Mouse (Mus musculus) heart, postnatal 10 days (tissue): ENCODE results near the gene Prtg. TPM values are rescaled to one million over a fixed set of nuclear protein-coding genes. Genes with fewer than 3 reads are reported as not detected.

ENCODE experiments used
- DNase-seq, 2 experiments: peaks; one replicate each; pipeline ENCODE4 v3.0.0; 2021
- intact Hi-C: fragments of 180-260 bp; cut with DNase I; formaldehyde crosslinking; loops from one replicate; pipeline ENCODE4 v1.15.1; 2025
- total RNA-seq, 2 experiments: library from RNA; stranded (reverse); gene quantifications; 2 replicates each; pipeline ENCODE4 v1.2.3; 2021

Gene Prtg
- total RNA-seq, 2 experiments from 2014 or later = 0.22 TPM

DNA sequence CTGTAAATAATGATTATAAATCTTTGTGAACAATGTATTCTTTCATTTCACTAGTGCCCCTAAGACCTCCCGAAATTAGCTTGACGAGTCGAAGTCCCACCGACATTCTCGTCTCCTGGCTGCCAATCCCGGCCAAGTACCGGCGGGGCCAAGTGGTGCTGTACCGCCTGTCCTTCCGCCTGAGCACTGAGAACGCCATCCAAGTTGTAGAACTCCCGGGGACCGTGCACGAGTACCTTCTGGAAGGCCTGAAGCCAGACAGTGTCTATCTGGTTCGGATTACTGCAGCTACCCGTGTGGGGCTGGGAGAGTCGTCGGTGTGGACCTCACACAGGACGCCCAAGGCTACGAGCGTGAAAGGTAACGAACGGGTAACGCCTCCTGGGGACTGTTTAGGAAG lies 50.0 kb downstream of the Prtg start:
- no peak for DNase-seq
- intact Hi-C loops = no loop called here

DNA sequence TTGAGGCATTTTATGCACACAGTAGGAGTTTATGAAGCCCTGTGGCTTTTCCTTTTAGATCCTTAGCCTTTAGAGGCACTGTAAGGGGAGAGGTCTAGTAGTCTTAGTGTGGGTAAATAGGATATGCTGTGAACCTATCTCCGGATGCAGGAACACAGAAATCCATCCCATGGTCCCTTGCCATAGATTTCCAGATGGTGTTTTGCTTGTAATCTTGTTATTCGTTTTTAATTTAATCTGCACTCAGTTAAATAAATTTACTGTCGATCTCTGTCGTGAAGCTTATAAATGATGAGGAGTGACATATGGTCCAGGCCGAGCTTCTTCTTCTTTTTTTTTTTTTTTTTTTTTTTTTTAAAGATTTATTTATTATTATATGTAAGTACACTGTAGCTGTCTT lies 54.1 kb downstream of the Prtg start:
- intact Hi-C loops = no loop called here

DNA sequence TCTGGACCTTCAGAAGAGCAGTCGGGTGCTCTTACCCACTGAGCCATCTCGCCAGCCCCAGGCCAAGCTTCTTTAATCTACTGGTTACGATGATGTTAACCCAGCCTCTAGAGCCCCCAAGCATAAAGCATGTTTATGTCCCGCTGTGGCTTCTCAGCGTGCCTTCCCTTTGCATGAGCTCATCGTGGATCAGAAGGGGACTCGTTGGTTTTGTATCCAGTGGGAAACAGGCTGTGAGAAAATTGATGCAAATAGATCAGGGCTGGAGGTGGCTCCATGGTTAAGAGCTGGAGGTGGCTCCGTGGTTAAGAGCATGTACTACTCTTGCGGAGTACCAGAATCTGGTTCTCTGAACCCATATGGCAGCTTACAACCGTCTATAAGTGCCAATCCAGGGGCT lies 54.6 kb downstream of the Prtg start:
- intact Hi-C loops = no loop called here
- DNase-seq = no peak

More for the DNA sequence above, 54.1 kb downstream of the Prtg start:
- DNase-seq = no peak

DNA sequence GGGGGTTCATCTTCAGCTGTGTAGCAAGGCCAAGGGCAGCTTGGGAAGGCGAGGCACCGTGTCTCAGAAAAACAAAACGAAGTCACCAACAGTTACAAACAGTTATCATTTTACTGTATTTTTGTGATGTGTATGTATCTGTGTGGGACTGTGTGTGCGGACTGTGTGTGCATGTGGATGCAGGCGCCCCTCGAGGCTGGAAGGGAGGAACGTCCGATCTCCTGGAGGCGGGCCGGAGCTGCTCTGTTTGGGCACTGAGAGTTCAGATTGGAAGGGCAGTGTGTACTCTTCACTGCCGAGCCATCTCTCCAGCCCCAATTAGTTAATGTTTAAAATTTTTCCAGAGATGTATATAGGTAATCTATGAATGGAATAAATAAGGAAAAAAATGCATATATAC lies 55.5 kb downstream of the Prtg start:
- no peak for DNase-seq
- intact Hi-C loops = no loop called here

DNA sequence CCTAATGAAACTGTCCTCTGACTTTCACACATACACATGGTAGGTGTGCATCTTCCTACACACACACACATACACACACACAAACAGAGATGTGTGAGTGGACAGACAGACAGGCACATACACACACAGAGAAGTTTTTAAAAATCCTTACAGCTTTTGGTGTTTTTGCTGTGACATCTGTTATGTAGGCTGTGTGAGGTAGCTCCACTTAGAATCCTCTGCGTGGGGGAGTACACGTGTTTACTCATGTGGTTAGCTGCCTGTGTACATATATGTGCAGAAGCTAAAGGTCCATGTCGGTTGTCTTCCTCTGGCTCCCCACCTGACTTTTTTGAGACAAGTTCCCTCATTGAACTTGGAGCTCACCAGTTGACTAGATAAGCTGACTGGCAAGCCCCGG lies 56.3 kb downstream of the Prtg start:
- DNase-seq = no peak
- intact Hi-C loops = no loop called here

DNA sequence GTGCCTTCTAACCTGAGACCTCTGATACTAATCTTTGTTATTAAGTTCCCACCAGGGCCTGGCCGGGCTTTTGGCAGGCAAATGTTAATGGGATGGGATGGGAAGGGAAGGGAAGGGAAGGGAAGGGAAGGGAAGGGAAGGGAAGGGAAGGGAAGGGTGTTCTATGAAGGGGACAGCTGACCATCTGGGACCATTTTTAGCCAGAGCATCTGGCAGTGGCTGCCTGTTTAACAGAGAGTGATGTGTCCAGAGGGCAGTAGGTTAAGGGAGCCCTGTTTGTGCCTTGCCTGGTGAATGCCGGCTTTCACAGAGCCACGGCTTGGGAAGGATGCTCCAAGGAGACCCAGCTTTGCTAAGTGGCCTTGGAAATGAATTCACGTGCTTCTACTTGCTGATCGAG lies 57.1 kb downstream of the Prtg start:
- no peak for DNase-seq
- intact Hi-C loops = no loop called here

DNA sequence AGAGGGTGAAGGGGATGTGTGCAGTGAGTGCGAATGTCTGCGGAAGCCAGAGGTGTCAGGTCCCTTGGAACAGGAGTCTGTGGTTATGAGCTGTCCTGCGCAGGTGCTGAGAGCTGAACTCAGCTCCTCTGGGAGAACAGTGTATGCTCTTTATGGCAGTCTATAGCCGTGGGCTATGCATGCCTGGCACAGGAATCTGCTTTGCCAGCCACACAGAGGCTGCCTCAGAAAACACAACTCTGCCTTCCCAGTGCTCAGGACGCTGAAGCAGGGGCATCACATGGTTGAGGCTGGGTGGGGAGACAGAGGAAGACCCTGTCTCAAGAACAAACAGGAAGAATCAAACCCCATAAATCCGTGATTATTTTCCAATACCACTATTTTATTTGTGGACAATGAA lies 60.8 kb downstream of the Prtg start:
- DNase-seq = no peak
- intact Hi-C loops = no loop called here

DNA sequence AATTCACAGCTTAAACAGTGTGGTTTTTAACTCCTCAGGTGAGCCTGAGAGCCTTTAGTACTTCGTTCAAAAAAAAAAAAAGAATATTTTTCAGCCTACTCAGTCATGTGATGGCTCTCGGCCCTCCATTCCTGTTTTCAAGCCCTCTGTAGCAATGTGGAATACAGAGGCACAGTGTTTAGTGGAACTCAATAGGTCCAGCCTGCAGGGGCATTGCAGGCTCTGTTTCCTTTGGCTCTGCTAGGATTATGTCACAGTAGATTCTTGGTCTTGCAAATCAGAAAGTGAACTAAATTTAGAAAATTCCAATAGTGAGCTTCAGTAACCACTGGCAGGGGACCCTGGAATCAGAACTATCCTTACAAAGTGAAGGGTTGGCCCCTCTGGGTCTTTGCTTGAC lies 62.1 kb downstream of the Prtg start:
- DNase-seq = peak in 1 of 2 experiments; percentile 21
- intact Hi-C loops = no loop called here

DNA sequence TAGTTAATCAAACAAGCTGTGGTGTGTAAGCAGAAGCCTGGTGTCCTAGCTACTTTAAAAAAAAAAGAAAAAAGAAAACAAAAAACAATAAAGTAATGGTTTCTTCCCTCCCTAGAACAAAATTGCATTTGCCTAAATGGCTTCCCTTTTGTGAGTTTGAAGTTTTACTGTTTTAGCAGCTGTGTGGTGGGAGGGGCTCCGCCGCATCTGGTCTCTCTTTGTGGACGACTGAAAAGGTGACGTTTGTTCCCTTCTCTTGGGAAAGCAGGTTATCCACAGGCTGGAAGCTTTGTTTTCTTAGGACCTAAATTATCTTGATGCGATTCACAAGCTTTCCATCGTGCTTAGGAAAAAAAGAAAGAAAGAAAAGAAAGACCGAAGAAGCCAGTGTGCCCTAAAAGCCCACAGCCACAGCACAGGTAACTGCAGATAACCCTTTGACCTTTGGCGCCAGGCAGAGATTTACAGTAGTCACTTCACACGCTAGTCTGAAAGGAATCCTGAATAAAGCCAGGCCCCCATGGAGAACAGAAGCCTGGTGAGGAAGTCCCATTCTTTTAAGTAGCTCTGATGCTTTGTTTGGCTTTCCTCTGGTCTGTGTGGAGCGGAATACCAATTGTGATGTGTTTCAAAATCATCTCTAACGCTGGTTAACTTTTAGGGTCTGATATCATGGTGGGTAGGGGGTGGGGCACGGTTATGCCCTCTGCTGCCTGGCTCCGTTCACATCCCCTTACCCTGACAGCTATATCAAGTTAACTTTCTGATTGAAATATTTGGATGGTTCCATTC lies 65.0 kb downstream of the Prtg start:
- intact Hi-C loops = no loop called here
- peak in 1 of 2 experiments; percentile 25 for DNase-seq

DNA sequence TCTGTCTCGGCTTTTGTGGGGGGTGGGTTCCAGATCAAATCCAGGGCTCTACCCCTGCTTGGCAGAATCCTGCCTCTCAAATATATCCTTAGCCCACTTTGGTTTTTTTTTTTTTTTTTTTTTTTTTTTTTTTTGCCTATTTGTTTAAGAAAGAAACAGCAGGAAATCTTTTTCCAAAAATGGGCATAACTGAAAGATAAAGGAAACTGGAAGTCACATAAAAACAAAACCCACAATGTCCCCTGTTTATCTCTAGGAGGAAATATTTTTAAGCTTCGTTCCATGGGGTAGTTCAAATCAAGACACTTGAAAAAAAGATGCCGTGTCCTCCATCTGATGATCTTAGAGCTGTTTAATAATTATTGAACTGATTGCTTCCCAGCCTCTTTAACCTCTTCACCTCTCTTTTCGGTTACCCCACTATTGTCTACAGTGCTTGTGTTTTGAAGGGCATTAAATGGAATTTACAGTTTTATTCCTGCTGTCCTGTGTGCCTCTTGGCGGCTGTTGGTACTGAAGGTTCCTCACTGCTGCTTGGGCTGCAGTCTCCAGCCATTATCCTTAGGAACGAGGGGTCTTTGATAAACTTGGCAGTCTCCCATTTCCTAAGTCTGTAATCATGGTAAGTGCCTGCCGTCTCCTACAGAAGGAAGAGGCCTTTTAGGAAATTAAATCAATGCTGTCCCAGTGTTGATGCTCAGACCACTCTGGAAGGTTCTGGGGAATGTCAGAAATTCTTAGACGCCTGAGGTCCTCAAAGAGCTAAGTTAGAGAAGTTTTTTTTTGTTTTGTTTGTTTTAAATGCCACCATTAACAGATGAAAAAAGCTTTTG lies 65.8 kb downstream of the Prtg start:
- intact Hi-C loops = no loop called here
- no peak for DNase-seq

DNA sequence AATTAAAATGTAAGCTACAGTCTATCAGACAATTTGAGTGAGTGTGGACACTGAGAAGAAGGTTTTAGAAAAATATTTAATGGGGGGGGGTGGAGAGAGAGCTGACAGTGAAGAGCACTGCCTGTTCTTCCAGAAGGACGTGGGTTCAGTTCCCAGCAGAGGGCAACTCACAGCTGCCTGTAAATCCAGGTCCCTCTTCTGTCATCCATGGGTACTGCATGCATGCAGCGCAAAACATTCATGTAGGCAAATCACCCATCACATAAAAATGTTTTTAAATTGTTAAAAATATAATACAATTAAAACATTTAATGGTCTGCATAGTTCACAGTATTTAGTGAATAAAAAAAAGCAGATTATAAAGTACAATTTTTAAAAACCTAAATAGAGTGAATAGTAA lies 69.2 kb downstream of the Prtg start:
- no peak for DNase-seq
- intact Hi-C loops = no loop called here

DNA sequence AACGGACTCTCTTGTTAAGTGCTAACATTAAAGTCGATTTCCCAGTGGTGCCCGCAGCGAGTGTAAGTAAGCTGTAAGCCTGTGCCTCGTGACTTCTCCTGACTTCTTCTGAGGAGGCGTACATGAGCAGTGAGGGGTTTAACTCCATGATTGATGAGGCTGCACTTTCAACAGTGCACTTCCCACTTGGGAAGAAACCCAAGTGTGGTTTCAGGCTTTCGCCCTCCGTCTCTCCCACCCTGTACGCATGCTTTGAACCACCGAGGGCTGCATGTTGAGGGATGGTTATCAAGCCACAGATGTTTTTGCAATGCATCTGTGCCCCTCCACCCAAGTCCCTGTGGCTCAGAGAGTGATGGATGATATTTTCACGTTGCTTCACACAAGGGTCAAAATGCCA lies 71.2 kb downstream of the Prtg start:
- intact Hi-C loops = no loop called here
- DNase-seq = no peak

DNA sequence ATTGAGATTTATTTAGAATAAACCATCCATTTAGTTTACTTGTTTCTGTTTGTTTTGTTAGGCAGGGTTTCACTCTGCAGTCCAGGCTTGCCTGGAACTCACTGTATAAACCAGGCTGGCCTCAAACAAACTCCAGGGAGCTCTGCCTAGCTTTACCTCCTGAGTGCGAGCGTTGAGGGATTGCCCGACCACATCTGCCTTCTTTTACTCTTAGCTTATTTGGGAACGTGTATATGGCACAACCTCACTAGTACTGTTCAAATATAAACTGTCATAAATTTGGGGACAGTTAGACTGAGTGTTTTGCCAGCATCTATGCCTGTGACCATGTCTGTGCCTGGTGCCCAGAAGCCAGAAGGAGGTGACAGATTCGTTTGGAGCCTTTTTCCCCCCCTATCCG lies 72.0 kb downstream of the Prtg start:
- no peak for DNase-seq
- intact Hi-C loops = no loop called here

DNA sequence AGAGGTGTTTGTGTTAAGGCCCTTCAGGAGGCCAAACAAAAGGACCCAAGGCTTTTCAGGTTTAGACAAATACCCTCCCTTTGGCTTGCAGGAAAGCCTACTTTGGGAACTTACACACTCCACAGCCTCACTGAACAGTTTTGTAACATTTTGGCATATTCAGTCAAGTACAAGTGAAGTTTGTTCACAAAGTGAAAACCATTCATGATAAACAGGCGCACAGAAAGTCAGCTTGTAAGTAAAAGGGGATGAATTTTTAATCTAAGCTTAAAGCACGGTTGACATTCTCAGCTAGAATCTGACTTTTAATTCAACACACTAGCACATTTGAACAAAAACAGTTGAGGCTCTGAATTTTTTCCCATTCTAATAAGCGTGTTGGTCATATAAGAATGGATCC lies 72.9 kb downstream of the Prtg start:
- DNase-seq = no peak
- intact Hi-C loops = no loop called here

DNA sequence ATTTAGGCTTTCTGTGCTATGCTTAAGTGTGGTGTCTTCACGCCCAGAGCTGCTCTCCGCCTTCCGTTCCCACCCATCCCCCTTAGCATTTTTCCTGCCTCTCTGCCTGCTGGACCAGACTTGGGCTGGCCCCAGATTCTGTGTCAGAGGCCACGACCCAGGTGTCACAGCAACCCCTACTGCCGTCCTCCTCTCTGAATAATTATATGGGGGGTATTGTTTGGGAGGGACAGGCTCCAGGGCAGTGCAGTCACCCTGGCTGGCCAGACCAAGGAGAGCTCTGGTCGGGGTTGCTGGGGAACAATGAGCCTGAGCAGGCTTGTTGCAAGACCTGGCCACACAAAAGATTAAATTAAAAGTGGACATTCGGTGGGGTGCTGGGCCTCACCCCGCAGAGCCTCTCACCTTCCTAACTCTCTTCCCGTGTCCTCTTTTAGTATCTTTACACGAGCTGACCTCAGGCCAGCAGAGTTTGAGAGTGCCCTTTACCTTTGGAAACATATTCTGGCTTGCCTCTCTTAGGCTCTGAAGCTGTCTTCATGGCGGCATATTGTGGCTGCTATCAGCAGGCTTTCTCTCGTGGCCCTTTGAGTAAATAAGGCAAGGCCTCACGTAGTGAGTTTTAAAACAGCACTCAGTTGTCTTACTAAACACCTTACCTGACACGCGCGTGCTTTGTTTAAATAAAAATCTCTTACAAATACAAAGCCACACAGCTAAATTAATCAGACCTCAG lies 73.7 kb downstream of the Prtg start:
- peak in 1 of 2 experiments; percentile 38 for DNase-seq

DNA sequence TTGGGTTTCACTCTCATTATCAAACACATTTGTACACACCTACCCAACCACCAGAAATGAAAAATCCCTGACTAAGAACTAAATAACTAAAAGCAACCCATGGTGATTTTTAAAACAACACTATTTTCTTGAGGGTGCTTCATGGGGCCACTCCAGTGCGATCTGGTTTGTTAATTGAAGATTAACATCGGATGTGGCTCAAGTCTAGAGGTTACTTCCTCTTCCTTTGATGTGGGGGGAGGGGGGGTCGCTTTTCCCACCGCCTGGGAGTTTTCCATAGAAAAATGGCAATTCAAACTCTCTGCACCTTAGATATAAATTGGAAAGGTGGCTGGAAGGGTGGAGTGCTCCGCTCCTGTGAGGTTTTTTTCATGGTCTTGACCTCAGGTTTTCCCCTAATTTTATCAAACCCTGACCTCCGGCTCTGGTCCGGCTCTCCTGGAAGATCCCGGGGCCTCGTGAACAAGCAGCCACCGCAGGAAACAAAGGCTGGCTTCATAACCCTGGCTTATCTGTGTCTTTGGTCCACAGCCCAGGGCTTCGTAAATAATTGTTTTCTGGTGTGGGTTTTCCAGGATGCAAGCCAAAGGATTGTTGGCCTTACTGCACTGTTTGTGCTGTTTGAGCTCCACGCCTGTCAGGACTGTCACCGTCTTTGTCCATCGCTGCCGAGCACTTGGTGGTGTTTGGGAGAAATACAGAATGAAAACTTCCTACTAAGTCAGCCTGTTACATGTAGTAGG lies 74.5 kb downstream of the Prtg start:
- intact Hi-C loops = no loop called here

More for the DNA sequence above, 73.7 kb downstream of the Prtg start:
- intact Hi-C loops = no loop called here

DNA sequence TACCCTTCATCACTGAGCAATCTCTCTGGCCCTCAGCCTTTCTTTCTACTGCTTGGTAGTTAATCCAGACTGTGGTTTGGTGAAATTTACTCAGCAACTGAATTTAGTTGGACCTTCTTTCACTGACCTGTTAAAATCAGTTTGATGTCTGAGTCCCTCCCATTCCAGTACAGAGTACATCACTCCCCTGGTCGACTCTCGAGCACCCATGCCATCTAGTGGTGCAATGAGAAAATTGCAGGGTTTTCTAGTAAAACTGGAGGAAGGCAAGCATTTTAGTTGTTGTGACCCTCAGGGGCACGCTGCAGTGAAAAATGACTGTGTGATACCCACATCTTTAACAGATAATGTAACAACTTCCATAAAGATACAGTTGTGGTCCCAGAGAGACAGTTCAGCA lies 77.3 kb downstream of the Prtg start:
- intact Hi-C loops = loop anchor here (1.0 to 2.0 kb wide), 2 partner anchors 77 to 118 kb away; partner anchors contain the start of gene Prtg
- peak; percentile 61 to 77 for DNase-seq

More for the DNA sequence above, 74.5 kb downstream of the Prtg start:
- DNase-seq = peak; percentile 78

DNA sequence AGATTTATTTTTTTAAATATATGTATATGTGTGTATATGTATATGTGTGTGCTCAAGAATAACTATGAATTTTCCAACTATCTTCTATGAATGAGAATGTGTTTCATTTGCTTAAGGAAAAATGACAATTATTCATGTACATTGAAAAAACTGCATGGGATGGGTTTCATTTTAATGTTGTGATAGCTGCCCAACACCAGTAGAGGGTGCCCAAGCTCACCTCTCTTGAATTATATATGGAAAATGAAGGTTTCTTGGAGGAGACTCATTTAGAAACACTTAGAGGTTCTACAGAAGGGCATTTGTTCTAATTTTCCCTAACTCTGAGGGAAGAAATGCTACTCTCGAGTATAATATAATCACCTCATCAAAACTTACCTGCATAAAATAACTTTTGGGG lies 83.1 kb downstream of the Prtg start:
- intact Hi-C loops = loop anchor here (5.0 kb wide), 1 partner anchor 68 kb away; the partner anchor contains the start of genes Dyx1c1 and Gm44503
- peak in 1 of 2 experiments; percentile 19 for DNase-seq

DNA sequence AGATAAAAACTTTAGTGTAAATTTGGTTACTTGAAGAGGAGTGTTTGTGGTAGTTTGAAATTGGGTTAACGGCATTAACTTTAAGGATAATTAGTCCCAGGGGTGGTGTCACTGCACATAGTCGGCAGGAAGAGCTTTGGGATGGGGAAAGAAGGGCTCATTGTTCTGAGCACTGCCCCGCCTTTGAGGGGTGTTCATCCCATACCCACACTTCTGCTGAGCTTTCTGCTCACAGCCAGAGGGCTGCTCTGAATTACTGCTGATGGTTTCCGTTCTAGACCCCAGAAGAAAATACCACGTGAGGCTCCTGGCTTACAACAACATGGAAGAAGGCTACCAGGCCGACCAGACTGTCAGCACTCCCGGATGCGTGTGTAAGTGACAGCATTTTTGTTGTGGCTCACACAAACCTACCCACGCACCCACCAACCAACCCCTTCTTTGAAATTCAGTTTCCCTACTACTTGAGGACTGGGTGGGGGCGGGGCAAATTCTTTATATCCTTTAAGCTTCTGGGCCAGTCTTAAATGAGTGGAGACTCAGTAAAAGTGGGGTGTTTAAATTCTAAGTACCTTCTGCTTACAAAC lies 83.9 kb downstream of the Prtg start:
- DNase-seq = no peak
- intact Hi-C loops = no loop called here

DNA sequence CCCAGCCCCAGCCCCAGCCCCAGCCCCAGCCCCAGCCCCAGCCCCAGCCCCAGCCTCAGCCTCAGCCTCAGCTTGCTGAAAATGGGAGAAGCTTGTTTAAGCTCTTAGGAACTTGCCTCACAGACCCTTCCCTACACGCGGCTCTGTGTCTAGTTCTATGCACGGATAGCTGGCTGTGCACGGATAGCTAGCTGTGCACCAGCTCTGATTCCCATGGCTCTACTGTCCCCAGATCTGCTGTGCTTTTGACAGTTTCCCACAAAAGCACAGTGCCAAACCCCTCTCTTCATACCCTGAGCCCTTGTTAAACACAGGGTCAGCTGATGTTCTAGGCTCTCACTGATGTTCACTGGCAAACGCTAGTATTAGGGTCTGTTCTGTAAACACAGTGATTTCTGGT lies 86.1 kb downstream of the Prtg start:
- intact Hi-C loops = no loop called here
- DNase-seq = no peak
